Mouse (Mus musculus) c-Kit-positive CD71-positive TER-119-positive erythroid progenitor cells, embryonic 14.5 days (primary cell): ENCODE results near the gene Olfr530.

ENCODE experiments used
- DNase-seq: peaks from one replicate; pipeline ENCODE4 v3.0.0-alpha.2; 2013; ENCODE audit warnings: low spot score

Olfr530 gene

GRCm38 (mm10) chr7:140376231-140376630 lies at the start of gene Olfr530:
TSS of gene Olfr530 (minus strand) at chr7:140376331.
- DNase-seq, result no peak

- no peak for DNase-seq
These were observed 45.4 kb upstream of the Olfr530 start, which contains the start of gene Olfr532 for GRCm38 (mm10) chr7:140421539-140421938. TSS of gene Olfr532 (minus strand) at chr7:140421639.

GRCm38 (mm10) chr7:140402818-140403217 lies 26.7 kb upstream of the Olfr530 start, which contains the start of gene Olfr531:
TSS of gene Olfr531 (minus strand) at chr7:140402918.
- no peak for DNase-seq

GRCm38 (mm10) chr7:140376911-140377310 lies 780 bp upstream of the Olfr530 start:
- no peak for DNase-seq

GRCm38 (mm10) chr7:140374300-140374699 lies 1.8 kb downstream of the Olfr530 start:
- DNase-seq, result no peak

- DNase-seq, result no peak
These were observed 14.6 kb downstream of the Olfr530 start, which contains the start of gene Olfr60 for GRCm38 (mm10) chr7:140361571-140361970. TSS of gene Olfr60 (minus strand) at chr7:140361671.

- no peak for DNase-seq
These were observed 42.4 kb downstream of the Olfr530 start, which contains the start of gene Olfr527 for GRCm38 (mm10) chr7:140333717-140334116. TSS of gene Olfr527 (plus strand) at chr7:140334017.

GRCm38 (mm10) chr7:140329766-140330304 lies 46.3 kb downstream of the Olfr530 start:
- DNase-seq, result no peak
